Mouse (Mus musculus): ENCODE data around the gene Atoh8. TPM values are rescaled to one million over a fixed set of nuclear protein-coding genes. Genes with fewer than 3 reads are reported as not detected.

Gene Atoh8
- polyA plus RNA-seq, 1 experiment from 2014 or later, result 24.2 TPM

Other genes with a start within 250 kb of the Atoh8 start
- gene St3gal5, start 138.0 kb downstream of the Atoh8 start, polyA plus RNA-seq (2015; fragmentation: Nextera tagmentation; extraction: Ambion mirVana), result 32.5 and 34.0 TPM in 2 replicates
- 5.4 TPM in 1 of 2 replicates, not detected in the other for gene Sftpb, start 69.0 kb upstream of the Atoh8 start, polyA plus RNA-seq (2015; fragmentation: Nextera tagmentation; extraction: Ambion mirVana)
- 43.5 and 47.5 TPM in 2 replicates for gene Usp39, start 109.6 kb upstream of the Atoh8 start, polyA plus RNA-seq (2015; fragmentation: Nextera tagmentation; extraction: Ambion mirVana)
- 28.3 and 31.0 TPM in 2 replicates for gene 0610030E20Rik, start 111.7 kb upstream of the Atoh8 start, polyA plus RNA-seq (2015; fragmentation: Nextera tagmentation; extraction: Ambion mirVana)
- gene Tmem150a, start 119.9 kb upstream of the Atoh8 start, polyA plus RNA-seq (2015; fragmentation: Nextera tagmentation; extraction: Ambion mirVana), result 40.8 and 43.9 TPM in 2 replicates
- gene Rnf181, start 131.4 kb upstream of the Atoh8 start, polyA plus RNA-seq (2015; fragmentation: Nextera tagmentation; extraction: Ambion mirVana), result 153 and 164 TPM in 2 replicates
- 35.7 and 42.5 TPM in 2 replicates for gene Vamp5, start 144.9 kb upstream of the Atoh8 start, polyA plus RNA-seq (2015; fragmentation: Nextera tagmentation; extraction: Ambion mirVana)
- 154 and 180 TPM in 2 replicates for gene Vamp8, start 155.1 kb upstream of the Atoh8 start, polyA plus RNA-seq (2015; fragmentation: Nextera tagmentation; extraction: Ambion mirVana)
- gene Ggcx, start 178.7 kb upstream of the Atoh8 start, polyA plus RNA-seq (2015; fragmentation: Nextera tagmentation; extraction: Ambion mirVana), result 31.4 and 35.6 TPM in 2 replicates
- gene Mat2a, start 204.0 kb upstream of the Atoh8 start, polyA plus RNA-seq (2015; fragmentation: Nextera tagmentation; extraction: Ambion mirVana), result 456 and 460 TPM in 2 replicates

All from kidney, embryonic 16.5 days (tissue).